Mouse (Mus musculus) heart, postnatal 0 days (tissue): ENCODE measurements around the gene Cox18.

Experiments used
- CTCF ChIP-seq: IDR thresholded peaks from 2 replicates; pipeline ENCODE4 v1.5.1; 2016; ENCODE audit warnings: antibody characterized with exemption, control low read depth, low read depth
- EP300 ChIP-seq: IDR thresholded peaks from 2 replicates; pipeline ENCODE4 v1.6.1; 2016; ENCODE audit warnings: antibody characterized with exemption, low read depth

GRCm38 (mm10) chr5:90229760-90230159 lies 6.0 kb upstream of the Cox18 start:
- no peak for TF ChIP-seq CTCF
- no peak for TF ChIP-seq EP300
